19 mouse cellular contexts compared by ENCODE assay signal in the genomic region with DNA sequence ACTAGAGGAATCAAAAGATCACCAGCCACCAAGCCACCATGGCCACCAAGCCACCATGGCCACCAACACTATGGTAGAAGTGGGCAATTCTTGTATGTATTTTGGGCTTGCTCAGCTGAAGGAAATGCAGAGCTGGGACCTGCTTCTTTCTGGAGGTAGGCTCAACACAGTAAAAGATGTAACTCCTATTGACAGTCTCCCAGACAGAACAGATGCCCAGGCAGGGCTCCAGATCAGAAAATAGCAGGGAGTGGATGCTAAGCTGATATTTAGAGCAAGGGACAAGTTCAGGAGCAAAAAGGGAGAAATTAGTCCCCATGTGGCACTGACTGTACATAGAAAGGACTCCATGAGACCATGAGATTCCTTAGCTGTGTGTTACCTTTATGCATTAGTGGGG.
DNase-seq lines count a peak whose midpoint lies in the region; ATAC-seq and TF ChIP-seq lines count a peak whose summit lies in the region.
"Had no signal": no experiment of that assay in that cellular context is flagged by ENCODE, and none has a peak within 500 bp of the region (broad histone marks: within the 10 kb centered on the region; RNA-seq: fewer than 3 reads in every experiment).

No protein-coding gene starts in this region.

- TF ChIP-seq CTCF in forebrain, postnatal 0 days (IDR thresholded peaks at IDR 0.05; ENCODE audit: low read depth), result no peak

- no peaks in the 10 kb centered on the region for H3K9me3 ChIP-seq in forebrain, postnatal 0 days (ENCODE audit: low read length)
- no peaks in the 10 kb centered on the region for H3K9me3 ChIP-seq in kidney, embryonic 15.5 days (replicated peaks)
- H3K9me3 ChIP-seq: forebrain, embryonic 12.5 days; G1E; heart, embryonic 12.5 days; limb, embryonic 10.5 days; midbrain, embryonic 10.5 days had no signal

- no peak overlapping the region for H3K27ac ChIP-seq in forebrain, postnatal 0 days (ENCODE audit: low read depth, low read length)
- H3K27ac ChIP-seq in kidney, embryonic 15.5 days, result no peak overlapping the region
- H3K27ac ChIP-seq: forebrain, embryonic 12.5 days; limb, embryonic 10.5 days; liver, embryonic 13.5 days; midbrain, embryonic 10.5 days had no signal

- ATAC-seq in forebrain, postnatal 0 days, result no peak
- ATAC-seq in kidney, embryonic 15.5 days (replicated peaks; ENCODE audit: low FRiP score), result no peak
- ATAC-seq: intestine, embryonic 16.5 days had no signal

- no peaks in the 10 kb centered on the region for H3K27me3 ChIP-seq in forebrain, postnatal 0 days (ENCODE audit: insufficient read depth, low read length)
- no peaks in the 10 kb centered on the region for H3K27me3 ChIP-seq in kidney, embryonic 15.5 days
- H3K27me3 ChIP-seq: forebrain, embryonic 12.5 days; heart, embryonic 12.5 days; liver, embryonic 13.5 days had no signal

- H3K4me2 ChIP-seq in forebrain, postnatal 0 days (ENCODE audit: low read depth), result no peak overlapping the region
- H3K4me2 ChIP-seq in kidney, embryonic 15.5 days, result no peak overlapping the region
- H3K4me2 ChIP-seq: forebrain, embryonic 12.5 days; heart, embryonic 12.5 days; liver, embryonic 13.5 days had no signal

- DNase-seq in cerebellum, adult 11 months, result peak; percentile 57
- DNase-seq in cerebellum, adult 9-10 months, result peak; percentile 83
- peak; percentile 59 to 77 for DNase-seq in frontal cortex, postnatal 36 days (ENCODE audit: low spot score in 2 of 2)
- DNase-seq in left cerebral cortex, postnatal 14 days (ENCODE audit: low spot score in 2 of 2), result peak; percentile 12 to 39
- DNase-seq in forebrain, postnatal 0 days, result no peak
- DNase-seq in retina, embryonic 14.5 days (ENCODE audit: low spot score), result no peak
- no peak for DNase-seq in T-cell, adult 2 months (ENCODE audit: low spot score)
- DNase-seq: adrenal gland, postnatal 25 days; gastrocnemius, postnatal 14 days; kidney, postnatal 14 days; liver, embryonic 13.5 days; lung, postnatal 10 days had no signal

- H3K4me1 ChIP-seq in forebrain, postnatal 0 days (ENCODE audit: insufficient read depth), result no peaks in the 10 kb centered on the region
- H3K4me1 ChIP-seq in kidney, embryonic 15.5 days, result no peaks in the 10 kb centered on the region
- H3K4me1 ChIP-seq: forebrain, embryonic 12.5 days; heart, embryonic 12.5 days; limb, embryonic 10.5 days; liver, embryonic 13.5 days; midbrain, embryonic 10.5 days had no signal

- intact Hi-C loops in left cerebral cortex, postnatal 14 days (cut with DNase I), result no loop called here

- no peaks in the 10 kb centered on the region for H3K36me3 ChIP-seq in forebrain, postnatal 0 days (ENCODE audit: insufficient read depth)
- H3K36me3 ChIP-seq in kidney, embryonic 15.5 days, result no peaks in the 10 kb centered on the region
- H3K36me3 ChIP-seq: forebrain, embryonic 12.5 days; G1E; heart, embryonic 12.5 days; limb, embryonic 10.5 days; liver, embryonic 13.5 days; midbrain, embryonic 10.5 days had no signal

- H3K9ac ChIP-seq in forebrain, postnatal 0 days, result no peak overlapping the region
- H3K9ac ChIP-seq in kidney, embryonic 15.5 days, result no peak overlapping the region
- H3K9ac ChIP-seq: forebrain, embryonic 12.5 days; heart, embryonic 12.5 days; liver, embryonic 13.5 days had no signal

- no peak overlapping the region for H3K4me3 ChIP-seq in forebrain, postnatal 0 days (ENCODE audit: low read depth, low read length)
- H3K4me3 ChIP-seq in kidney, embryonic 15.5 days (replicated peaks), result no peak overlapping the region
- H3K4me3 ChIP-seq: forebrain, embryonic 12.5 days; heart, embryonic 12.5 days; limb, embryonic 10.5 days; liver, embryonic 13.5 days; midbrain, embryonic 10.5 days had no signal

Comparison
In these comparisons a context has a peak if more than half of its experiments do, and no peak if none do; other contexts are left out.
1. DNase-seq: peak in cerebellum, adult 11 months (single experiment), cerebellum, adult 9-10 months (single experiment), frontal cortex, postnatal 36 days (2 of 2) and left cerebral cortex, postnatal 14 days (2 of 2); none in forebrain, postnatal 0 days (single experiment), retina, embryonic 14.5 days (single experiment) and T-cell, adult 2 months (single experiment).